Mouse (Mus musculus) heart, embryonic 15.5 days (tissue): ENCODE measurements around the gene Gse1. TPM values are rescaled to one million over a fixed set of nuclear protein-coding genes. Genes with fewer than 3 reads are reported as not detected.

Experiments
- ATAC-seq: fragments of 200-750 bp; cut with Nextera tagmentation; replicated peaks from 2 replicates; pipeline ENCODE4 v1.8.0; 2017; ENCODE audit warnings: low read depth, moderate TSS enrichment; ENCODE audit not compliant: insufficient number of reproducible peaks, insufficient read depth, low FRiP score
- H3K27ac ChIP-seq: fragments of 300-500 bp; sonication (generic); 2 replicates; pipeline ENCODE4 v1.5.1; 2015; ENCODE audit warnings: mild to moderate bottlenecking, inconsistent platforms
- H3K27me3 ChIP-seq: fragments of 300-500 bp; sonication (generic); 2 replicates; pipeline ENCODE4 v1.6.1; 2015; ENCODE audit warnings: inconsistent platforms
- H3K36me3 ChIP-seq: fragments of 300-500 bp; sonication (generic); 2 replicates; pipeline ENCODE4 v1.6.1; 2015; ENCODE audit warnings: mild to moderate bottlenecking, inconsistent platforms
- H3K4me1 ChIP-seq: fragments of 300-500 bp; sonication (generic); replicated peaks from 2 replicates; pipeline ENCODE4 v1.6.1; 2015; ENCODE audit warnings: inconsistent platforms
- H3K4me2 ChIP-seq: fragments of 300-500 bp; sonication (generic); 2 replicates; pipeline ENCODE4 v1.6.1; 2015; ENCODE audit warnings: inconsistent platforms, mild to moderate bottlenecking, moderate library complexity
- H3K4me3 ChIP-seq: fragments of 300-500 bp; sonication (generic); 2 replicates; pipeline ENCODE4 v1.5.1; 2015; ENCODE audit warnings: mild to moderate bottlenecking, inconsistent platforms
- H3K9ac ChIP-seq: fragments of 300-500 bp; sonication (generic); 2 replicates; pipeline ENCODE4 v1.6.1; 2015; ENCODE audit warnings: mild to moderate bottlenecking, inconsistent platforms
- H3K9me3 ChIP-seq: fragments of 300-500 bp; sonication (generic); replicated peaks from 2 replicates; pipeline ENCODE4 v1.6.1; 2016; ENCODE audit warnings: inconsistent platforms
- WGBS: fragments of 180-500 bp; shearing (Covaris S2); methylation state at CpG from one replicate; pipeline ENCODE4 v1.1.7; 2015; ENCODE audit warnings: mixed read lengths; 5-methylcytosine and 5-hydroxymethylcytosine counted together
- polyA plus RNA-seq: library from polyadenylated mRNA; unstranded; fragments of >200 nt; fragmentation: Nextera tagmentation; extraction: Ambion mirVana; gene quantifications from 2 replicates; pipeline ENCODE4 v1.2.1, GENCODE M21; 2015

Gene Gse1
- polyA plus RNA-seq, 1 experiment from 2014 or later = 8.9 TPM

DNA sequence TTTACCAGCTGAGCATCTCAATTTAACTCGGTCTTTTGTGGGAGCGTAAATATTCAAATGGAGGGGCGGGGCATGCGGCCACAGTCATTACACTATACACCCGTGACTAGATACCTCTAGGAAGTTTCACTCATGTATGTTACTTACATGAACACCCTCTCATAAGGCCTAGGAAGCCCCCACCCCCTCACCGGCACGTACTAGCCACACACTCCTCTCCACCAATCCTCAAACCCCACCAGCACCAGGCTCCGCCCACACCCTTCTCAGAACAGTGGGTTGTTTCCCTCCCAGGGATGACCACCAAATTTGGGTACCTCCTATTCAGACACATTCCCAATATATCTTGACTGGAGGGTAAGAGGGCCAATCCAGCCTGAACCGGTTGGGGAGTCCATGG is 379.2 kb downstream of the Gse1 start:
- 79% methylated on average over 9 of the region's 9 CpGs for WGBS
- H3K9ac ChIP-seq = no peak overlapping the region
- H3K4me3 ChIP-seq = no peak overlapping the region
- no peak for ATAC-seq
- no peak overlapping the region for H3K4me2 ChIP-seq
- H3K4me1 ChIP-seq = 0 out of 2 replicates have a peak, but pooled peaks cover 3% of the 10 kb centered on the region
- H3K36me3 ChIP-seq = no peaks in the 10 kb centered on the region
- no peaks in the 10 kb centered on the region for H3K9me3 ChIP-seq
- no peak overlapping the region for H3K27ac ChIP-seq
- peaks cover 13% of the 10 kb centered on the region for H3K27me3 ChIP-seq

DNA sequence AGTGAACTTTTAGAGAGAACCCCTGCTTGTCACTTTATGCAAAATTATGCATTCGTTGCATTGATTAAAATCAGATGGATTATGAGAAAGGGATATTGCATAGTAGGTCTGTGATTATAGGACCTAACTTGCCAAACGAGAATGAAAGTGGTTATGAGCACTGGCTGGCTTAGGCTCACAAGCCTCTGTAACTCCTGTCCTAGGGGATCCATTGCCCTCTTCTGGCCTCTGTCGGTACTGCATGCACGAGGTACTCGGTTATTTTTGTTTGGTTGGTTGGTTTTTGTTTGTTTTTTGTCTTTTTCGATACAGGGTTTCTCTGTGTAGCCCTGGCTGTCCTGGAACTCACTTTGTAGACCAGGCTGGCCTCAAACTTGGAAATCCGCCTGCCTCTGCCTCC is 379.6 kb downstream of the Gse1 start:
- H3K4me1 ChIP-seq = 0 out of 2 replicates have a peak, but pooled peaks cover 3% of the 10 kb centered on the region
- no peaks in the 10 kb centered on the region for H3K9me3 ChIP-seq
- ATAC-seq = no peak
- 11% methylated on average over 7 of the region's 7 CpGs for WGBS
- no peak overlapping the region for H3K27ac ChIP-seq
- H3K4me3 ChIP-seq = no peak overlapping the region
- H3K27me3 ChIP-seq = peaks cover 13% of the 10 kb centered on the region
- H3K36me3 ChIP-seq = no peaks in the 10 kb centered on the region
- H3K9ac ChIP-seq = no peak overlapping the region
- H3K4me2 ChIP-seq = no peak overlapping the region; the same call in 1 of the 2 replicates

DNA sequence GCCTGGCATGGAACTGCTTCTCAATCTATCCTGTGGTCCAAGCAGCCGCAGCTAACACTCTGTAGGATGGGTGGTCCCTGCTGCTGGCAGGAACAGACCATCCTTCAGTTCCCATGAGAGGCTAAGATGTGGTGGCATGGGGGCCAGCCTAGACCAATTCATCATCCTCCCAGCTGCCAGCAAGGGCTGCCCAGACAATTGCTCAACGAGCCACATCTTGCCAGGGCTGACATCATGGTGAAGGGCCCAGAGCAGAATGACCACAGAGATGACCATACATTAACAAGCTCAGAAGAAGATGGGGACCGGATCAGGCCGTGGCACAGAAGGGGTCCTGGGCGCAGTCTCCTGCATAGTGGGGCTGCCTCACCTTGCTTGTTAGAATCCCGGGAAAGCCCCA is 382.6 kb downstream of the Gse1 start:
- Histone ChIP-seq H3K9me3 (no peaks in the 10 kb centered on the region), H3K4me2 (no peak overlapping the region), H3K4me3 (no peak overlapping the region), H3K4me1 (0 out of 2 replicates have a peak, but pooled peaks cover 3% of the 10 kb centered on the region), H3K9ac (no peak overlapping the region), H3K27me3 (peaks cover 13% of the 10 kb centered on the region), H3K36me3 (no peaks in the 10 kb centered on the region), H3K27ac (no peak overlapping the region)
- ATAC-seq = no peak
- WGBS = 79% methylated on average over 6 of the region's 6 CpGs

DNA sequence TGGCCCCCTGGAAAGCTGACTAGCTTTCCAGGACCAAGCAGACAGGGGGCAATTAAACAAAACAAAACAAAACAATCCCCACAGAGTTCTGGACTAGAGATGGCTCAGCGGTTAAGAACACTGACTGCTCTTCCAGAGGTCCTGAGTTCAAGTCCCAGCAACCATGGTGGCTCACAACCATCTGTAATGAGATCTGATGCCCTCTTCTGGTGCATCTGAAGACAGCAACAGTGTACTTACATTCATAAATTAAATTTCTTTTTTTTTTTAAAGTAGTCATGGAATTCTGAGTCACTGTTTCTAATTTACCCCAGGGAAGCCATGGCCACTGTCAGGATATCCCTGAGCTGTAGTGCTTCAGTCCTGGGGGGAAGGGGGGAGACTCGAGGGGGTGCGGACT is 386.2 kb downstream of the Gse1 start:
- Histone ChIP-seq H3K36me3 (no peaks in the 10 kb centered on the region), H3K4me2 (no peak overlapping the region), H3K27ac (no peak overlapping the region), H3K9me3 (no peaks in the 10 kb centered on the region), H3K4me3 (no peak overlapping the region), H3K9ac (no peak overlapping the region), H3K27me3 (peaks cover 10% of the 10 kb centered on the region), H3K4me1 (peaks cover 5% of the 10 kb centered on the region; the same call in 1 of the 2 replicates)
- 89% methylated on average over 3 of the region's 3 CpGs for WGBS
- ATAC-seq = no peak

DNA sequence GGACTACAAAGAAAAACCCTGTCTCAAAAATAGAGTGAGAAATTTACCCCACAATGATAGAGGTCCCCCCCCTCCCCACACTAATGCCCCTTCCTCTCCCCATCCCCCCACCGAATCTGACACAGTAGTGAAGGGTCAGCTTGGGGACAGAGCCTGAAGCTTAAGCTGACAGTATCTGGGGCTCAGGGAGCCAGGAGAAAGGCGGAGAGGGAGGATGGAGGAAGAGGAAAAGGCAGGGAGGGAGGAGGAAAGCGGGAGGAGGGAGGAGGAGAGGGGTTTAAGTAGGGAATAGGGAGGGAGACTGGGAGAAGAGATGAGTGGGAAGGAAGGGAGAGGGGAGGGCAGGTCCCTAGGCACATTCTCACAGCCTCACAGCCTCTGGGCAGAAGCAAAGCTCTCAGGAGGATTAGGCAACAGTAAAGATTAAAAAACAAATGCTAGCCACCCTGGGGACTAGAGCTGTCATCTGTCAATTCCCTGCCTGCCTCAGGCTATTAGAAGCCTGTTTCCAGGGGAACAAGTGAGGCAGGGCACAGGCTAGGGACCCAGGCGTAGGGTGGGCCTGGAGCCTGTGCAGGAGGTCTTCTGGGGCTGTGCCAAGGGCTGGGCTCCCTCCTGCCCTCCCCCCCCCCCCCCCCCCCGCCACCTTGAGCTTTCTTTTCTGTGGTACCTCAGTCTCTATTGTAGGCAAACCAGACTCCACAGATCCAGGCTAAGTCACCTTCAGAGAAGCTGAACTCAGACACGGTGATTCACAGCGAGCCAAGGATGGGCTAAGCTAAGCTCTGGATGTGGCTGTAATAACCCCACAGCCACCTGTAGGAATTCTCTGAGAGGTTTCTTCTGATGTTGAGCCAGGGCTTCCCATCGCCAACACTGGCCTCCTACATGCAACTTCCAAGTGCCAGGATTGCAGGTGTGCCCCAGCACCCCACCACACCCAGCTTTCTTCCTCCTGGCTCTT is 388.7 kb downstream of the Gse1 start:
- H3K27ac ChIP-seq = no peak overlapping the region
- H3K4me2 ChIP-seq = no peak overlapping the region
- no peaks in the 10 kb centered on the region for H3K27me3 ChIP-seq
- no peak for ATAC-seq
- H3K4me1 ChIP-seq = peaks cover 20% of the 10 kb centered on the region
- H3K4me3 ChIP-seq = no peak overlapping the region
- no peaks in the 10 kb centered on the region for H3K36me3 ChIP-seq
- no peaks in the 10 kb centered on the region for H3K9me3 ChIP-seq
- no peak overlapping the region for H3K9ac ChIP-seq
- 54% methylated on average over 7 of the region's 8 CpGs for WGBS

DNA sequence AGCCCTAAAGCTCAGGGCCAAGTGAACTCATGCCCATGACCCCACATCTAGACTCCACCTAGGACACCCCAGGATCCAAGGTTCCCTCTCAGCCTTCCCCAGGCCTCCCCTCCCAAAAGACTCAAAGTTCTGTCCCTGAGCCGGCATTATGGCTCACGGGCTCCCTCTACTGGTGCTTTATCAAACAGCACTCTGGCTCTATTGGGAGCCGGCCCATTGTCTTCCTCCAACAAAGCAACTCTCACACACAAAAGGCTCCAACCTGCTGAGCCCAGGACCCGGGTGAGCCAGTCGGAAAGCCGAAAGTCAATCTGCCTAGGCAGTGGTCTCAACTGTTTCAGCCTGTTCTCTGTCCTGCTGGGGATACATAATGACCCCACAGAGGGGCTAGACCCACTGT is 389.9 kb downstream of the Gse1 start:
- WGBS = 2% methylated on average over 6 of the region's 6 CpGs
- no peaks in the 10 kb centered on the region for H3K36me3 ChIP-seq
- no peak overlapping the region for H3K9ac ChIP-seq
- H3K27me3 ChIP-seq = no peaks in the 10 kb centered on the region
- H3K4me3 ChIP-seq = no peak overlapping the region
- no peak overlapping the region for H3K27ac ChIP-seq
- peaks cover 24% of the 10 kb centered on the region for H3K4me1 ChIP-seq
- H3K9me3 ChIP-seq = no peaks in the 10 kb centered on the region
- H3K4me2 ChIP-seq = no peak overlapping the region
- ATAC-seq = no peak

DNA sequence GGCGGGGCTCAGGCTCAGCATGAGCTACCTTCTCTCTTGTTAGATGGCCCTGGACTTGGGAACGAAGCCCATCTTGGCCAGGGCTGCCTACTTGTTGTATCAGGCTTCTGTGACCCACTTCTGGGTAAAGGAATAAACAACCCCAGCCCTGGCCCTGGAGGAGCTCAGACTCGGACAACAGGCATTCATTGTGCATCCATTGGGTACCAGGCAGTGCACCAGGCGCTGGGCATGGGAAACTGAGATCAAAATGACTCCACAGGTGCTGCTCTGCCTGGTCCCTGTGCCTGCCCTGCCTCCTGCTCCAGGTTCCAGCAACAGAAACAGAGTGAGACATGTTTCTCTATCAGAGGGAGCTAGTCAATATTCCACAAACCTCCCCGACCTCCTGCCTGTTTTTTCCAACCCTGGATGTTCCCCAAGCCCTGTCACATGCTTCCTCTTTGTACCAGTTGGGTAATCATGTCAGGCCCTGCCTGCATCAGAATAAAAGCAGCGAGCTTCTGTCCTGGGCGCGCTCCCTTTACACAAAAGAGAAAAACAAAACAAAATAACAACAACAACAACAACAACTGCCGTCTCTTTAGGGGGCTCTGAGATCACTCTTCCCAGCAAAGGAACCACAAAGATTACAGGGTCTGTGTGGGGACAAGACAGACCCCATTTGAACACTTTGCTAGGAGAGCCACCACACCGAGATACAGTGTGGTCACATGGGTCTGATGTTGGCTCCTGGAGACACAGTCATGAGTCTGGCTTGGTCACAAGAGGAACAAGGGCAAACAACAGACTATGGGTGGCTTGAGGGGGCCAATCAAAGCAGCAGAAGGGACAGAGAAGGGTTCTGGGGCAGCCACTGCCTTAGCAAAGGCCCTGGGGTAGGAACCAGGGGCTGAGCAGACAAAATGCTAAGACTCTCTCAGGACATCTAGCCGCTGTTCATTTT is 391.3 kb downstream of the Gse1 start:
- 70% methylated on average over 11 of the region's 11 CpGs for WGBS

DNA sequence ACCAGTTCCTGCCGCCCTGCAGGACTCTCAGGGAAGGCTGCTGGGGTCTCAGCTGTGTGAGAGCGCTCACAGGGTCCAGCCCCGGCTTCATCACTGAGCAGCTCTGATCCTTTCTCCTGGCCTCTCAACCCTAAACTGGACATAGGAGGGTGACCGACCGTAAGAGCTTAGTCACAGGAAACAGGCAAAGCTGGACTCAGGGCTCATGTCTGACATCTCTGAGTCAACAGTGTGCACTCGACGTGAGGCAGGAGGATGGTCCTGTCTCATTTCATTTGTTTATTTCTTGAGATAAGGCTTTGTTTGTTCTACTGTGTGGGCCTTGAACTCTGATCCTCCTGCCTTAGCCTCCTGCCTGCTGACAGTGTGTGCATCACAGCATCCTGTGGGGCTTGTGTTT is 392.2 kb downstream of the Gse1 start:
- H3K4me2 ChIP-seq = no peak overlapping the region
- no peaks in the 10 kb centered on the region for H3K36me3 ChIP-seq
- H3K27me3 ChIP-seq = no peaks in the 10 kb centered on the region
- H3K9me3 ChIP-seq = no peaks in the 10 kb centered on the region
- no peak overlapping the region for H3K9ac ChIP-seq
- H3K27ac ChIP-seq = no peak overlapping the region
- whole genome bisulfite sequencing = 51% methylated on average over 7 of the region's 7 CpGs
- H3K4me1 ChIP-seq = peaks cover 26% of the 10 kb centered on the region
- ATAC-seq = no peak
- H3K4me3 ChIP-seq = no peak overlapping the region

More for the DNA sequence above, 391.3 kb downstream of the Gse1 start:
- ATAC-seq = no peak
- no peaks in the 10 kb centered on the region for H3K36me3 ChIP-seq
- H3K4me1 ChIP-seq = peaks cover 26% of the 10 kb centered on the region
- H3K27me3 ChIP-seq = no peaks in the 10 kb centered on the region
- H3K9ac ChIP-seq = no peak overlapping the region
- no peak overlapping the region for H3K4me2 ChIP-seq
- no peak overlapping the region for H3K27ac ChIP-seq
- no peaks in the 10 kb centered on the region for H3K9me3 ChIP-seq
- no peak overlapping the region for H3K4me3 ChIP-seq

DNA sequence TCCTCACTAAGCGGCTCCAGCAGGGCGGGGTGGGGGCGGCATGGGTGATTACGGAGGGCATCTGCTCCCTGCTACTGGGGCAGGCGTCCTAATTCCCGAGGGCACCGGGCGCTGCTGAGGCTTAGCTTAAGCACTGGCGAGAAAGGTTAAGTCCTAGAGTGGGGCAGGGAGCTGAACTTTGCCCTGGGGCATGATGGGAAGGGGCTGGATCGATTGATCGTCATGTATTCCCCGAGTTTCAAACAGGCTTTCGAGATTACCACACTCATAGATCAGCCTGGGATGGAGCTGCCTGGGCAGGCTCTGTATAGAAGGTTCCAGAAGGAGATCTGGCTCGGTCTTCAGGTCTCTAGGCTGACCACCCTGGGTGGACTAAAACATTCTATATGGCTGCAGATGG is 393.9 kb downstream of the Gse1 start:
- Histone ChIP-seq H3K27me3 (no peaks in the 10 kb centered on the region), H3K4me2 (no peak overlapping the region), H3K4me3 (no peak overlapping the region), H3K9me3 (no peaks in the 10 kb centered on the region), H3K9ac (no peak overlapping the region), H3K4me1 (peaks cover 23% of the 10 kb centered on the region), H3K36me3 (no peaks in the 10 kb centered on the region), H3K27ac (no peak overlapping the region)
- ATAC-seq = no peak
- 67% methylated on average over 14 of the region's 14 CpGs for WGBS

DNA sequence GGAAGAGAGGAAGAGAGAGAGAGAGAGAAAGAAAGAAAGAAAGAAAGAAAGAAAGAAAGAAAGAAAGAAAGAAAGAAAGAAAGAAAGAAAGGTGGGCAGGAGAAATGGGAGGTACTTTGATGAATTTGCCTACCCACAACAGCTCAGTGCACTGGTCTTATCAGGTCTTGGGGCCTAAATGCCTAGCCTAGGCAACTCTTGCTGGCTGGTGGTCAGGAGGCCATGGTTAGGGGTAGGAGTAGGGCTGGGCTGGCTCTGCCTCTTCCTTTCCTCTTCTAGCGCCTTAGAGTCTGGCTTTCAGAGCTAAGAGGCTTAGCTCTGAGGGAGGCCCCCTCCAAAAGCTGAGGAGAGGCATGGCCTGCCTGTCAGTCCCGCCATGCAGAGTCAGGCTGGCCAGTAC is 395.4 kb downstream of the Gse1 start:
- Histone ChIP-seq H3K36me3 (no peaks in the 10 kb centered on the region), H3K4me2 (no peak overlapping the region), H3K9ac (no peak overlapping the region), H3K27ac (no peak overlapping the region), H3K4me3 (no peak overlapping the region), H3K9me3 (no peaks in the 10 kb centered on the region), H3K27me3 (no peaks in the 10 kb centered on the region; the same call in 1 of the 2 replicates), H3K4me1 (peaks cover 21% of the 10 kb centered on the region)
- 49% methylated on average over 2 of the region's 2 CpGs for WGBS
- no peak for ATAC-seq

DNA sequence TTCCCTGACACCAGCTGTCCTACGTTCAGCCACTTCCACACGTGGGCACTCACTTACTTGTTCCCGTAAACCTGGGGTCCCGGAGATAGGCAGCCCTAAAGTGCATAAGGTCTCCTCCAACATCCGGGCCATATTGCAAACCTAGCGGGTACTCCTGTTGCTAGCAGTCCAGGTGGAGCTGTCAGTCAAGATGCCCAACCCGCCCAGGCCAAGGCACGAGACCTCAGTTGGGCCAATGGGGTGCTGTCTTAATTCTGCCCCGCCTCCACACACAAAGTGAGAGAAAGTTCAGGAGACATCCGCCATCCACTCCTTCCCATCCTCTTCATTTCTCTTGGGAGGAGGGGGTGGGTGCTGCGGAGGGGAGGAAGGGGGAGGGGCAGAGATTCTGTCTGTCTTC is 398.2 kb downstream of the Gse1 start:
- Histone ChIP-seq H3K27ac (no peak overlapping the region), H3K9me3 (no peaks in the 10 kb centered on the region), H3K36me3 (no peaks in the 10 kb centered on the region), H3K9ac (no peak overlapping the region), H3K27me3 (no peaks in the 10 kb centered on the region; the same call in 1 of the 2 replicates), H3K4me2 (no peak overlapping the region), H3K4me3 (no peak overlapping the region), H3K4me1 (peaks cover 11% of the 10 kb centered on the region)
- ATAC-seq = no peak
- WGBS = 60% methylated on average over 11 of the region's 11 CpGs
